Comparison of ENCODE assay signal across 12 mouse cellular contexts in the genomic region with DNA sequence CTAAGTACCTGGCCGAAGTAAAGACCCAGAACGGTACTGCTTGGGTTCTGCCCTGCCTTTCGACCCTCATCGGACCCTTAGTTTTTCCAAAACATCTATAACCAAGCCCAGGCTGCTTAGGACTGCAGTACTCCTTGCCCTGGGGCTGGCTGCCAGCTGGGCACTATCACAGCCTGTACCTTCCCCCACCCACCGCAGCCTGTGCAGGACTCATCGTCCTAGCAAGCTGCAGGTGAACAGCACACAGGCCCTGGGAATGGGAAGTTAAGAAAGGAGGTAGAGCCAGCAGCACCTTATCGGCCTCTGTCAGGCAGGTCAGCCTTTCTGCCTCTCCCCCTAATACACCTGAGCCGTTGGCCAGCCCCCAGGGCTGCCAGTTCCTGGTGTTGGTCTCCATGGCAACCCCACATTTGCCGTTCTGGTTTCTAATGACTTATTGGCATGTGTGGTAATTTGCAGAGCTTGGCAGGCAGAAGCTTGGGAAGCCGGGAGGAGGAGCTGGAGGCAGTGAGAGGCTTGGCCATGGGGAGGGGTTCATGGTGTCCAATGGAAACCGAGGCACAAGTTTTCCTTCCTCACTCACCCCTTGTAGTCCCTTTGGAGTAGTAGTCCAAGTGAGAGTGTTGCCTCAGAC. TPM values are rescaled to one million over a fixed set of nuclear protein-coding genes. Genes with fewer than 3 reads are reported as not detected.
DNase-seq lines count a peak whose midpoint lies in the region; ATAC-seq lines count a peak whose summit lies in the region.
"Had no signal": no experiment of that assay in that cellular context is flagged by ENCODE, and none has a peak within 500 bp of the region (broad histone marks: within the 10 kb centered on the region; RNA-seq: fewer than 3 reads in every experiment).

No protein-coding gene starts in this region.

- 63% methylated on average over 11 of the region's 11 CpGs for WGBS in limb, embryonic 13.5 days
- WGBS in limb, embryonic 10.5 days = 72% methylated on average over 11 of the region's 11 CpGs
- 60% methylated on average over 11 of the region's 11 CpGs for WGBS in midbrain, embryonic 15.5 days

- H3K4me2 ChIP-seq in limb, embryonic 13.5 days (replicated peaks) = no peak overlapping the region
- H3K4me2 ChIP-seq in midbrain, embryonic 15.5 days = no peak overlapping the region
- H3K4me2 ChIP-seq: heart, embryonic 15.5 days; limb, embryonic 15.5 days had no signal

- no peaks in the 10 kb centered on the region for H3K9me3 ChIP-seq in limb, embryonic 13.5 days
- no peaks in the 10 kb centered on the region for H3K9me3 ChIP-seq in limb, embryonic 10.5 days (replicated peaks)
- H3K9me3 ChIP-seq in midbrain, embryonic 15.5 days = no peaks in the 10 kb centered on the region
- H3K9me3 ChIP-seq: heart, embryonic 15.5 days; limb, embryonic 15.5 days had no signal

- peaks cover 11% of the 10 kb centered on the region for H3K4me1 ChIP-seq in limb, embryonic 13.5 days
- H3K4me1 ChIP-seq in limb, embryonic 10.5 days = peaks cover 33% of the 10 kb centered on the region
- peaks cover 34% of the 10 kb centered on the region for H3K4me1 ChIP-seq in midbrain, embryonic 15.5 days

- H3K27me3 ChIP-seq in limb, embryonic 13.5 days = peaks cover 45% of the 10 kb centered on the region
- peaks cover 68% of the 10 kb centered on the region for H3K27me3 ChIP-seq in limb, embryonic 10.5 days (ENCODE audit: low read depth, poor library complexity, severe bottlenecking)
- no peaks in the 10 kb centered on the region for H3K27me3 ChIP-seq in midbrain, embryonic 15.5 days (replicated peaks)

- H3K4me3 ChIP-seq in limb, embryonic 13.5 days = no peak overlapping the region
- no peak overlapping the region for H3K4me3 ChIP-seq in limb, embryonic 10.5 days
- H3K4me3 ChIP-seq in midbrain, embryonic 15.5 days = no peak overlapping the region
- H3K4me3 ChIP-seq: heart, embryonic 15.5 days; limb, embryonic 15.5 days had no signal

- no peaks in the 10 kb centered on the region for H3K36me3 ChIP-seq in limb, embryonic 13.5 days
- H3K36me3 ChIP-seq in limb, embryonic 10.5 days = no peaks in the 10 kb centered on the region
- no peaks in the 10 kb centered on the region for H3K36me3 ChIP-seq in midbrain, embryonic 15.5 days (replicated peaks)
- H3K36me3 ChIP-seq: heart, embryonic 15.5 days; limb, embryonic 15.5 days had no signal

- peak; percentile 21 for DNase-seq in adrenal gland, postnatal 14 days
- no peak for DNase-seq in adrenal gland, adult 8-10 months
- DNase-seq in limb, embryonic 10.5 days (ENCODE audit: low spot score) = no peak
- peak; percentile 68 to 70 for DNase-seq in cerebellum, postnatal 14 days
- DNase-seq in c-Kit-positive CD71-positive TER-119-positive erythroid progenitor cells, embryonic 14.5 days (ENCODE audit: low spot score) = no peak
- no peak for DNase-seq in kidney, postnatal 14 days
- DNase-seq: kidney, adult 8-10 months had no signal

- no peak overlapping the region for H3K27ac ChIP-seq in limb, embryonic 13.5 days
- no peak overlapping the region for H3K27ac ChIP-seq in limb, embryonic 10.5 days
- H3K27ac ChIP-seq in midbrain, embryonic 15.5 days = 0 out of 2 replicates have a peak overlapping the region, but pooled peaks have one; percentile 7
- H3K27ac ChIP-seq: heart, embryonic 15.5 days; limb, embryonic 15.5 days had no signal

- no peak overlapping the region for H3K9ac ChIP-seq in limb, embryonic 13.5 days
- no peak overlapping the region for H3K9ac ChIP-seq in midbrain, embryonic 15.5 days
- H3K9ac ChIP-seq: heart, embryonic 15.5 days; limb, embryonic 15.5 days had no signal

- 0 out of 2 replicates have a peak, but pooled peaks have one; percentile 15 for ATAC-seq in limb, embryonic 13.5 days (ENCODE audit: low FRiP score, low read depth)
- peak; percentile 53 for ATAC-seq in midbrain, embryonic 15.5 days (replicated peaks)

RNA-seq across cellular contexts. Expression of gene Lrrn2, which starts 10.2 kb away (rescaled TPM):
- 7.7 and 9.2 TPM in 2 replicates for total RNA-seq in adrenal gland, postnatal 14 days (2021)
- 10 to 100 TPM; 11.3 to 35.5 (median 24.4) TPM for total RNA-seq in adrenal gland, adult 8-10 months (2022)
- 5.3 and 5.5 TPM in 2 replicates for polyA plus RNA-seq in limb, embryonic 13.5 days (2015; fragmentation: Nextera tagmentation; extraction: Ambion mirVana)
- polyA plus RNA-seq in limb, embryonic 10.5 days (2016; fragmentation: Nextera tagmentation; extraction: Ambion mirVana) = 1.3 and 2.4 TPM in 2 replicates
- polyA plus RNA-seq in midbrain, embryonic 15.5 days (2015; fragmentation: Nextera tagmentation; extraction: Ambion mirVana) = 56.8 and 60.2 TPM in 2 replicates
- total RNA-seq: megakaryocyte-erythroid progenitor cell, adult 5-6 weeks had no signal

Comparison
In these comparisons a context has a peak if more than half of its experiments do, and no peak if none do; other contexts are left out.
1. DNase-seq: peak in adrenal gland, postnatal 14 days (single experiment) and cerebellum, postnatal 14 days (2 of 2); none in adrenal gland, adult 8-10 months (single experiment), limb, embryonic 10.5 days (single experiment), c-Kit-positive CD71-positive TER-119-positive erythroid progenitor cells, embryonic 14.5 days (single experiment) and kidney, postnatal 14 days (single experiment).